Mouse (Mus musculus) heart, embryonic 15.5 days (tissue): ENCODE data around the gene Ubald1. TPM values are rescaled to one million over a fixed set of nuclear protein-coding genes. Genes with fewer than 3 reads are reported as not detected.

Experiments used
- ATAC-seq: fragments of 200-750 bp; cut with Nextera tagmentation; replicated peaks from 2 replicates; pipeline ENCODE4 v1.8.0; 2017; ENCODE audit warnings: low read depth, moderate TSS enrichment; ENCODE audit not compliant: insufficient number of reproducible peaks, insufficient read depth, low FRiP score
- H3K27ac ChIP-seq: fragments of 300-500 bp; sonication (generic); 2 replicates; pipeline ENCODE4 v1.5.1; 2015; ENCODE audit warnings: mild to moderate bottlenecking, inconsistent platforms
- H3K27me3 ChIP-seq: fragments of 300-500 bp; sonication (generic); 2 replicates; pipeline ENCODE4 v1.6.1; 2015; ENCODE audit warnings: inconsistent platforms
- H3K36me3 ChIP-seq: fragments of 300-500 bp; sonication (generic); 2 replicates; pipeline ENCODE4 v1.6.1; 2015; ENCODE audit warnings: mild to moderate bottlenecking, inconsistent platforms
- H3K4me1 ChIP-seq: fragments of 300-500 bp; sonication (generic); replicated peaks from 2 replicates; pipeline ENCODE4 v1.6.1; 2015; ENCODE audit warnings: inconsistent platforms
- H3K4me2 ChIP-seq: fragments of 300-500 bp; sonication (generic); 2 replicates; pipeline ENCODE4 v1.6.1; 2015; ENCODE audit warnings: inconsistent platforms, mild to moderate bottlenecking, moderate library complexity
- H3K4me3 ChIP-seq: fragments of 300-500 bp; sonication (generic); 2 replicates; pipeline ENCODE4 v1.5.1; 2015; ENCODE audit warnings: mild to moderate bottlenecking, inconsistent platforms
- H3K9ac ChIP-seq: fragments of 300-500 bp; sonication (generic); 2 replicates; pipeline ENCODE4 v1.6.1; 2015; ENCODE audit warnings: mild to moderate bottlenecking, inconsistent platforms
- H3K9me3 ChIP-seq: fragments of 300-500 bp; sonication (generic); replicated peaks from 2 replicates; pipeline ENCODE4 v1.6.1; 2016; ENCODE audit warnings: inconsistent platforms
- WGBS: fragments of 180-500 bp; shearing (Covaris S2); methylation state at CpG from one replicate; pipeline ENCODE4 v1.1.7; 2015; ENCODE audit warnings: mixed read lengths; 5-methylcytosine and 5-hydroxymethylcytosine counted together
- polyA plus RNA-seq: library from polyadenylated mRNA; unstranded; fragments of >200 nt; fragmentation: Nextera tagmentation; extraction: Ambion mirVana; gene quantifications from 2 replicates; pipeline ENCODE4 v1.2.1, GENCODE M21; 2015

Ubald1 gene
- polyA plus RNA-seq, 1 experiment from 2014 or later: 24.7 TPM

GRCm38 (mm10) chr16:4898881-4899280 is 18.8 kb upstream of the Ubald1 start:
- ATAC-seq: no peak
- H3K4me3 ChIP-seq: no peak overlapping the region
- peaks cover 50% of the 10 kb centered on the region for H3K4me1 ChIP-seq
- 88% methylated on average over 6 of the region's 6 CpGs for WGBS
- H3K27ac ChIP-seq: no peak overlapping the region
- H3K27me3 ChIP-seq: no peaks in the 10 kb centered on the region
- no peak overlapping the region for H3K9ac ChIP-seq
- no peak overlapping the region for H3K4me2 ChIP-seq
- H3K36me3 ChIP-seq: no peaks in the 10 kb centered on the region; the same call in 1 of the 2 replicates
- no peaks in the 10 kb centered on the region for H3K9me3 ChIP-seq

- no peaks in the 10 kb centered on the region; the same call in 1 of the 2 replicates for H3K36me3 ChIP-seq
- peaks cover 45% of the 10 kb centered on the region for H3K4me1 ChIP-seq
- H3K27ac ChIP-seq: peak overlapping the region; percentile 64
- 55% methylated on average over 7 of the region's 7 CpGs for WGBS
- 0 out of 2 replicates have a peak, but pooled peaks have one; percentile 19 for ATAC-seq
- no peaks in the 10 kb centered on the region for H3K27me3 ChIP-seq
- no peak overlapping the region for H3K4me2 ChIP-seq
- no peaks in the 10 kb centered on the region for H3K9me3 ChIP-seq
- H3K4me3 ChIP-seq: no peak overlapping the region
- H3K9ac ChIP-seq: no peak overlapping the region
These were observed 17.1 kb upstream of the Ubald1 start for GRCm38 (mm10) chr16:4897146-4897730.

- no peaks in the 10 kb centered on the region for H3K27me3 ChIP-seq
- no peak overlapping the region for H3K9ac ChIP-seq
- H3K27ac ChIP-seq: peak overlapping the region; percentile 64
- WGBS: 28% methylated on average over 5 of the region's 5 CpGs
- peak; percentile 69; the same call in 1 of the 2 replicates for ATAC-seq
- H3K4me2 ChIP-seq: peak overlapping the region; percentile 6; the same call in 1 of the 2 replicates
- H3K4me3 ChIP-seq: no peak overlapping the region
- no peaks in the 10 kb centered on the region for H3K9me3 ChIP-seq
- peaks cover 43% of the 10 kb centered on the region for H3K4me1 ChIP-seq
- H3K36me3 ChIP-seq: no peaks in the 10 kb centered on the region; the same call in 1 of the 2 replicates
These were observed 16.3 kb upstream of the Ubald1 start for GRCm38 (mm10) chr16:4896249-4897027.

- peak overlapping the region; percentile 32 for H3K27ac ChIP-seq
- no peaks in the 10 kb centered on the region for H3K27me3 ChIP-seq
- H3K9me3 ChIP-seq: no peaks in the 10 kb centered on the region
- no peak overlapping the region for H3K9ac ChIP-seq
- no peak overlapping the region for H3K4me3 ChIP-seq
- ATAC-seq: no peak
- H3K4me2 ChIP-seq: no peak overlapping the region
- WGBS: 69% methylated on average over 7 of the region's 7 CpGs
- H3K4me1 ChIP-seq: peaks cover 57% of the 10 kb centered on the region
- no peaks in the 10 kb centered on the region; the same call in 1 of the 2 replicates for H3K36me3 ChIP-seq
These were observed 14.2 kb upstream of the Ubald1 start for GRCm38 (mm10) chr16:4894201-4894908.

GRCm38 (mm10) chr16:4892171-4892570 is 12.1 kb upstream of the Ubald1 start:
- no peak for ATAC-seq
- WGBS: 80% methylated on average over 6 of the region's 6 CpGs
- no peak overlapping the region for H3K27ac ChIP-seq

GRCm38 (mm10) chr16:4890201-4890709 is 10.1 kb upstream of the Ubald1 start:
- H3K4me3 ChIP-seq: no peak overlapping the region
- peaks cover 52% of the 10 kb centered on the region for H3K4me1 ChIP-seq
- ATAC-seq: no peak
- H3K4me2 ChIP-seq: no peak overlapping the region
- H3K27me3 ChIP-seq: no peaks in the 10 kb centered on the region
- no peak overlapping the region for H3K9ac ChIP-seq
- H3K36me3 ChIP-seq: no peaks in the 10 kb centered on the region
- no peaks in the 10 kb centered on the region for H3K9me3 ChIP-seq
- H3K27ac ChIP-seq: peak overlapping the region; percentile 56
- WGBS: 34% methylated on average over 4 of the region's 4 CpGs

More at GRCm38 (mm10) chr16:4892171-4892570, 12.1 kb upstream of the Ubald1 start:
- Histone ChIP-seq H3K36me3 (no peaks in the 10 kb centered on the region), H3K4me1 (peaks cover 63% of the 10 kb centered on the region), H3K9ac (no peak overlapping the region), H3K27me3 (no peaks in the 10 kb centered on the region), H3K4me3 (no peak overlapping the region), H3K9me3 (no peaks in the 10 kb centered on the region), H3K4me2 (no peak overlapping the region)

- ATAC-seq: no peak
- Histone ChIP-seq H3K9me3 (no peaks in the 10 kb centered on the region), H3K4me3 (peak overlapping the region; percentile 77), H3K36me3 (no peaks in the 10 kb centered on the region), H3K27me3 (no peaks in the 10 kb centered on the region), H3K4me2 (peak overlapping the region; percentile 76), H3K9ac (peak overlapping the region; percentile 81), H3K4me1 (peaks cover 47% of the 10 kb centered on the region), H3K27ac (peak overlapping the region; percentile 93)
- 0% methylated on average over 8 of the region's 8 CpGs for WGBS
These were observed 6.5 kb upstream of the Ubald1 start for GRCm38 (mm10) chr16:4886690-4887020.

GRCm38 (mm10) chr16:4885760-4886689 is 5.9 kb upstream of the Ubald1 start, which contains the start of gene Mgrn1:
Gene Mgrn1 (plus strand): TSS chr16:4886249.
- under 1% methylated on average over 62 of the region's 74 CpGs for WGBS
- ATAC-seq: peak; percentile 82
- Histone ChIP-seq H3K4me3 (peak within 1 kb of the TSS; percentile 77), H3K4me1 (peaks cover 48% of the 10 kb centered on the region), H3K4me2 (peak within 1 kb of the TSS; percentile 76), H3K36me3 (no peaks in the 10 kb centered on the region), H3K27ac (peak within 1 kb of the TSS; percentile 93), H3K9ac (peak within 1 kb of the TSS; percentile 81), H3K9me3 (no peaks in the 10 kb centered on the region), H3K27me3 (no peaks in the 10 kb centered on the region)

GRCm38 (mm10) chr16:4884930-4885329 is 4.8 kb upstream of the Ubald1 start:
- Histone ChIP-seq H3K9me3 (no peaks in the 10 kb centered on the region), H3K27ac (peak overlapping the region; percentile 93), H3K36me3 (no peaks in the 10 kb centered on the region), H3K9ac (no peak overlapping the region), H3K27me3 (no peaks in the 10 kb centered on the region), H3K4me1 (peaks cover 37% of the 10 kb centered on the region), H3K4me2 (0 out of 2 replicates have a peak overlapping the region, but pooled peaks have one; percentile 76), H3K4me3 (no peak overlapping the region; the same call in 1 of the 2 replicates)
- WGBS: 58% methylated on average over 10 of the region's 10 CpGs
- ATAC-seq: no peak
